Mouse (Mus musculus): ENCODE results near the gene Plcxd3.

- TF ChIP-seq FLI1 (IDR thresholded peaks at IDR 0.05; ENCODE audit: low read length) (no peak), GATA1 (IDR thresholded peaks at IDR 0.05; ENCODE audit: borderline replicate concordance, low read length) (no peak)
These were observed 186.2 kb downstream of the Plcxd3 start for GRCm38 (mm10) chr15:4561431-4561970.

Measured in megakaryocyte, embryonic 14.5 days (primary cell).